ENCODE assay signal across 8 mouse cellular contexts in genomic region chr5:69591640-69592461, GRCm38 (mm10). TPM values are rescaled to one million over a fixed set of nuclear protein-coding genes. Genes with fewer than 3 reads are reported as not detected.
DNase-seq lines count a peak whose midpoint lies in the region; ATAC-seq and TF ChIP-seq lines count a peak whose summit lies in the region.

TSS of gene Gnpda2 (minus strand) at chr5:69592340.

- H3K9me3 ChIP-seq in CH12.LX (replicated peaks; ENCODE audit: low read length): no peaks in the 10 kb centered on the region
- H3K9me3 ChIP-seq in forebrain, embryonic 12.5 days: no peaks in the 10 kb centered on the region
- H3K9me3 ChIP-seq in heart, postnatal 0 days (replicated peaks; ENCODE audit: control insufficient read depth, low read length): no peaks in the 10 kb centered on the region
- no peaks in the 10 kb centered on the region for H3K9me3 ChIP-seq in liver, embryonic 16.5 days (replicated peaks; ENCODE audit: control insufficient read depth, low read length)
- H3K9me3 ChIP-seq in neural tube, embryonic 13.5 days: no peaks in the 10 kb centered on the region

- H3K79me2 ChIP-seq in CH12.LX (replicated peaks; ENCODE audit: control insufficient read depth, extremely low read depth, insufficient read depth, poor library complexity, severe bottlenecking): peaks cover 2% of the 10 kb centered on the region; the same call in 1 of the 2 replicates

- peak within 1 kb of the TSS; percentile 30 for H3K9ac ChIP-seq in CH12.LX (ENCODE audit: insufficient read depth, low read depth)
- peak within 1 kb of the TSS; percentile 77 for H3K9ac ChIP-seq in forebrain, embryonic 12.5 days
- H3K9ac ChIP-seq in heart, postnatal 0 days (replicated peaks; ENCODE audit: low read depth, low read length): peak within 1 kb of the TSS; percentile 70
- H3K9ac ChIP-seq in liver, embryonic 16.5 days (ENCODE audit: low read depth, low read length): peak within 1 kb of the TSS; percentile 79
- peak within 1 kb of the TSS; percentile 92 for H3K9ac ChIP-seq in neural tube, embryonic 13.5 days

- peak; percentile 97 for ATAC-seq in forebrain, embryonic 12.5 days (ENCODE audit: low FRiP score)
- ATAC-seq in heart, postnatal 0 days (ENCODE audit: insufficient read depth, low read depth): peak; percentile 95
- ATAC-seq in liver, embryonic 16.5 days (ENCODE audit: low read depth): peak; percentile 89
- ATAC-seq in neural tube, embryonic 13.5 days (ENCODE audit: low read depth): peak; percentile 98

- H3K27ac ChIP-seq in CH12.LX (ENCODE audit: insufficient read depth, low read depth): no peak within 1 kb of the TSS
- H3K27ac ChIP-seq in forebrain, embryonic 12.5 days: peak within 1 kb of the TSS; percentile 84
- H3K27ac ChIP-seq in heart, postnatal 0 days (ENCODE audit: low read depth): peak within 1 kb of the TSS; percentile 66
- 0 out of 2 replicates have a peak within 1 kb of the TSS, but pooled peaks have one; percentile 20 for H3K27ac ChIP-seq in liver, embryonic 16.5 days (ENCODE audit: low read length)
- peak within 1 kb of the TSS; percentile 91 for H3K27ac ChIP-seq in neural tube, embryonic 13.5 days (replicated peaks)
- peak within 1 kb of the TSS; percentile 84 for H3K27ac ChIP-seq in testis, adult 2 months (ENCODE audit: control insufficient read depth, insufficient read depth, low read depth, low read length)

- dilution Hi-C loops in CH12.LX (cut with MboI; ENCODE audit: extremely low pct_ligation_motif_present, extremely low pct_unique_long_range_greater_than_20kb, low sequenced_read_pairs): no loop called here

- DNase-seq in CH12.LX (ENCODE audit: extremely low read depth): peak; percentile 77
- DNase-seq in c-Kit-positive CD71-positive TER-119-positive erythroid progenitor cells, embryonic 14.5 days (ENCODE audit: low spot score): peak; percentile 74
- DNase-seq in heart, postnatal 0 days (ENCODE audit: low spot score): peak; percentile 91
- peak; percentile 89 to 93 for DNase-seq in kidney, postnatal 4 days

- no peak; a peak in 1 of 4 replicates for TF ChIP-seq CTCF in CH12.LX (conservative IDR thresholded peaks at IDR 0.05 in 1 of 2, IDR thresholded peaks at IDR 0.05 in 1 of 2; ENCODE audit: low read depth in 2 of 2, low read length in 2 of 2)
- TF ChIP-seq CTCF in heart, postnatal 0 days (IDR thresholded peaks at IDR 0.05; ENCODE audit: low read depth): peak; percentile 46
- no peak for TF ChIP-seq CTCF in testis, adult 2 months (IDR thresholded peaks at IDR 0.05; ENCODE audit: control insufficient read depth, insufficient read depth, insufficient replicate concordance, low read depth, low read length)

- WGBS in forebrain, embryonic 12.5 days: 4% methylated on average over 42 of the region's 42 CpGs
- WGBS in heart, postnatal 0 days: 3% methylated on average over 42 of the region's 42 CpGs
- WGBS in liver, embryonic 16.5 days (ENCODE audit: insufficient replicate concordance): 3% methylated on average over 42 of the region's 42 CpGs
- WGBS in neural tube, embryonic 13.5 days: 4% methylated on average over 42 of the region's 42 CpGs

- H3K36me3 ChIP-seq in CH12.LX (replicated peaks in 1 of 2; ENCODE audit: control insufficient read depth in 1 of 2, insufficient read depth in 1 of 2, low read length in 1 of 2): peaks cover 6 to 12% of the 10 kb centered on the region in 2 experiments
- no peaks in the 10 kb centered on the region; the same call in 1 of the 2 replicates for H3K36me3 ChIP-seq in forebrain, embryonic 12.5 days (replicated peaks)
- peaks cover 14% of the 10 kb centered on the region for H3K36me3 ChIP-seq in heart, postnatal 0 days (replicated peaks; ENCODE audit: control insufficient read depth, insufficient read depth, low read length)
- H3K36me3 ChIP-seq in liver, embryonic 16.5 days (ENCODE audit: control insufficient read depth, insufficient read depth): no peaks in the 10 kb centered on the region
- H3K36me3 ChIP-seq in neural tube, embryonic 13.5 days: peaks cover 10% of the 10 kb centered on the region
- H3K36me3 ChIP-seq in testis, adult 2 months (ENCODE audit: control insufficient read depth, insufficient read depth, low read length): no peaks in the 10 kb centered on the region

- peak within 1 kb of the TSS; percentile 34 to 78 (median 66) for H3K4me3 ChIP-seq in CH12.LX (replicated peaks in 1 of 3; ENCODE audit: low read depth in 2 of 3, low read length in 2 of 3, poor library complexity in 1 of 3)
- H3K4me3 ChIP-seq in forebrain, embryonic 12.5 days (replicated peaks): peak within 1 kb of the TSS; percentile 59
- H3K4me3 ChIP-seq in heart, postnatal 0 days (ENCODE audit: low read depth, low read length): peak within 1 kb of the TSS; percentile 67
- peak within 1 kb of the TSS; percentile 73 for H3K4me3 ChIP-seq in liver, embryonic 16.5 days (ENCODE audit: low read depth, low read length)
- peak within 1 kb of the TSS; percentile 76 for H3K4me3 ChIP-seq in neural tube, embryonic 13.5 days
- H3K4me3 ChIP-seq in testis, adult 2 months (ENCODE audit: control insufficient read depth, low read depth, low read length): peak within 1 kb of the TSS; percentile 98

- in situ Hi-C loops in CH12.LX (cut with MboI; ENCODE audit: low pct_ligation_motif_present, low pct_unique_long_range_greater_than_20kb, low sequenced_read_pairs): no loop called here

- H3K4me2 ChIP-seq in CH12.LX (ENCODE audit: insufficient read depth, low read depth, poor library complexity, severe bottlenecking): peak within 1 kb of the TSS; percentile 50
- H3K4me2 ChIP-seq in forebrain, embryonic 12.5 days: peak within 1 kb of the TSS; percentile 66
- H3K4me2 ChIP-seq in heart, postnatal 0 days (ENCODE audit: low read depth, low read length): peak within 1 kb of the TSS; percentile 78
- peak within 1 kb of the TSS; percentile 71 for H3K4me2 ChIP-seq in liver, embryonic 16.5 days (ENCODE audit: low read depth, low read length)
- peak within 1 kb of the TSS; percentile 83 for H3K4me2 ChIP-seq in neural tube, embryonic 13.5 days

- H3K27me3 ChIP-seq in CH12.LX (replicated peaks): no peaks in the 10 kb centered on the region
- no peaks in the 10 kb centered on the region for H3K27me3 ChIP-seq in forebrain, embryonic 12.5 days
- H3K27me3 ChIP-seq in heart, postnatal 0 days (ENCODE audit: control insufficient read depth, insufficient read depth, low read length): no peaks in the 10 kb centered on the region
- H3K27me3 ChIP-seq in liver, embryonic 16.5 days (ENCODE audit: control insufficient read depth, insufficient read depth, low read depth, low read length): no peaks in the 10 kb centered on the region
- H3K27me3 ChIP-seq in neural tube, embryonic 13.5 days: no peaks in the 10 kb centered on the region
- H3K27me3 ChIP-seq in testis, adult 2 months (ENCODE audit: control insufficient read depth, insufficient read depth, low read length): no peaks in the 10 kb centered on the region

- peak; percentile 67; the same call in 1 of the 2 replicates for TF ChIP-seq POLR2A in CH12.LX (IDR thresholded peaks at IDR 0.05; ENCODE audit: low read depth, low read length)
- TF ChIP-seq POLR2A in testis, adult 2 months (IDR thresholded peaks at IDR 0.05; ENCODE audit: control insufficient read depth, low read depth, low read length): peak; percentile 93

- no peaks in the 10 kb centered on the region for H3K4me1 ChIP-seq in CH12.LX (ENCODE audit: control insufficient read depth in 1 of 2, insufficient read depth in 2 of 2)
- peaks cover 8% of the 10 kb centered on the region for H3K4me1 ChIP-seq in forebrain, embryonic 12.5 days
- H3K4me1 ChIP-seq in heart, postnatal 0 days (ENCODE audit: control insufficient read depth, insufficient read depth): peaks cover 8% of the 10 kb centered on the region
- H3K4me1 ChIP-seq in liver, embryonic 16.5 days (ENCODE audit: control insufficient read depth, low read depth, low read length): no peaks in the 10 kb centered on the region; the same call in 1 of the 2 replicates
- H3K4me1 ChIP-seq in neural tube, embryonic 13.5 days (replicated peaks): peaks cover 8% of the 10 kb centered on the region
- H3K4me1 ChIP-seq in testis, adult 2 months (ENCODE audit: control insufficient read depth, insufficient read depth, low read length): no peaks in the 10 kb centered on the region; the same call in 1 of the 2 replicates

- TF ChIP-seq RAD21 in CH12.LX (IDR thresholded peaks at IDR 0.05; ENCODE audit: low read depth, low read length): no peak

- no peak for TF ChIP-seq EP300 in CH12.LX (IDR thresholded peaks at IDR 0.05; ENCODE audit: low read length)
- no peak for TF ChIP-seq EP300 in heart, postnatal 0 days (IDR thresholded peaks at IDR 0.05; ENCODE audit: low read depth)

TF ChIP-seq in CH12.LX, 34 proteins besides CTCF, POLR2A, EP300 and RAD21:
- no peak for TF ChIP-seq USF1 (IDR thresholded peaks at IDR 0.05; ENCODE audit: low read depth, low read length)
- TF ChIP-seq HCFC1 (IDR thresholded peaks at IDR 0.05; ENCODE audit: low read depth, low read length): peak; percentile 62
- 0 out of 2 replicates have a peak, but pooled peaks have one; percentile 31 for TF ChIP-seq SIN3A (IDR thresholded peaks at IDR 0.05; ENCODE audit: low read length)
- TF ChIP-seq ZKSCAN1 (IDR thresholded peaks at IDR 0.05; ENCODE audit: borderline replicate concordance, low read depth, low read length): no peak
- peak; percentile 82 for TF ChIP-seq ELF1 (IDR thresholded peaks at IDR 0.05; ENCODE audit: low read depth, low read length)
- peak; percentile 94 for TF ChIP-seq NRF1 (IDR thresholded peaks at IDR 0.05; ENCODE audit: low read depth, low read length)
- no peak for TF ChIP-seq JUND (conservative IDR thresholded peaks at IDR 0.05; ENCODE audit: low read depth, low read length)
- TF ChIP-seq TCF12 (IDR thresholded peaks at IDR 0.05; ENCODE audit: low read depth, low read length): peak; percentile 63; the same call in 1 of the 2 replicates
- TF ChIP-seq RCOR1 (conservative IDR thresholded peaks at IDR 0.05; ENCODE audit: low read depth, low read length): no peak
- peak; percentile 74 for TF ChIP-seq NELFE (IDR thresholded peaks at IDR 0.05; ENCODE audit: low read depth, low read length)
- 0 out of 2 replicates have a peak, but pooled peaks have one; percentile 53 for TF ChIP-seq TBP (conservative IDR thresholded peaks at IDR 0.05; ENCODE audit: low read depth, low read length)

RNA-seq across cellular contexts. Expression of gene Gnpda2, which starts in this region (rescaled TPM):
- 6.6 and 7.4 TPM in 2 replicates for total RNA-seq in CH12.LX (2012; rRNA removed)
- 16.8 and 17.6 TPM in 2 replicates for total RNA-seq in CH12.LX (2014; rRNA removed)
- polyA plus RNA-seq in CH12.LX (2012; ENCODE audit: insufficient read length, low read depth): 6.3 and 6.7 TPM in 2 replicates
- polyA plus RNA-seq in forebrain, embryonic 12.5 days (2016; fragmentation: Nextera tagmentation; extraction: Ambion mirVana): 31.0 and 31.3 TPM in 2 replicates
- 14.9 and 18.9 TPM in 2 replicates for total RNA-seq in heart, postnatal 0 days (2014; rRNA removed; ENCODE audit: low replicate concordance)
- polyA plus RNA-seq in heart, postnatal 0 days (2015; fragmentation: Nextera tagmentation; extraction: Ambion mirVana): 46.4 and 51.2 TPM in 2 replicates
- polyA plus RNA-seq in liver, embryonic 16.5 days (2015; fragmentation: Nextera tagmentation; extraction: Ambion mirVana): 5.9 and 6.4 TPM in 2 replicates
- polyA plus RNA-seq in neural tube, embryonic 13.5 days (2015; fragmentation: Nextera tagmentation; extraction: Ambion mirVana): 31.5 and 37.0 TPM in 2 replicates
- 36.6 and 37.3 TPM in 2 replicates for polyA plus RNA-seq in testis, adult 2 months (2012; rRNA removed)

Comparison
In these comparisons a context has a peak if more than half of its experiments do, and no peak if none do; other contexts are left out.
1. H3K9ac ChIP-seq: peak in every context shown above with its lines; median percentile 92 in neural tube, embryonic 13.5 days; 79 in liver, embryonic 16.5 days; 77 in forebrain, embryonic 12.5 days; 70 in heart, postnatal 0 days; 30 in CH12.LX.